Mouse (Mus musculus) frontal cortex, postnatal 25 days (tissue): ENCODE measurements around the gene Eddm3b.

Source experiments
- DNase-seq, 2 experiments: peaks; one replicate each; pipeline ENCODE4 v3.0.0; 2022; ENCODE audit warnings: low spot score in 2 of 2

Gene Eddm3b

GRCm38 (mm10) chr14:51094096-51094875, 19.9 kb upstream of the Eddm3b start:
- no peak for DNase-seq

GRCm38 (mm10) chr14:51094921-51095320, 19.3 kb upstream of the Eddm3b start:
- DNase-seq: no peak

- DNase-seq: no peak
Measured at GRCm38 (mm10) chr14:51095736-51096524, 18.3 kb upstream of the Eddm3b start.

GRCm38 (mm10) chr14:51098300-51098699, 15.9 kb upstream of the Eddm3b start:
- DNase-seq: peak; percentile 56 to 86

- DNase-seq: no peak
Measured at GRCm38 (mm10) chr14:51098921-51099320, 15.3 kb upstream of the Eddm3b start.

- no peak for DNase-seq
Measured at GRCm38 (mm10) chr14:51101284-51101683, 12.9 kb upstream of the Eddm3b start.

GRCm38 (mm10) chr14:51103217-51103616, 11.0 kb upstream of the Eddm3b start:
- DNase-seq: peak; percentile 61 to 68

GRCm38 (mm10) chr14:51104366-51104765, 9.9 kb upstream of the Eddm3b start:
- no peak for DNase-seq

GRCm38 (mm10) chr14:51106449-51106967, 7.7 kb upstream of the Eddm3b start:
- DNase-seq: no peak

- no peak for DNase-seq
Measured at GRCm38 (mm10) chr14:51111966-51112365, 2.3 kb upstream of the Eddm3b start.

- DNase-seq: no peak
Measured at GRCm38 (mm10) chr14:51113476-51113875, 750 bp upstream of the Eddm3b start.

- DNase-seq: no peak
Measured at GRCm38 (mm10) chr14:51125684-51126083, 11.5 kb downstream of the Eddm3b start.

GRCm38 (mm10) chr14:51127648-51128258, 13.5 kb downstream of the Eddm3b start:
- no peak for DNase-seq

- no peak for DNase-seq
Measured at GRCm38 (mm10) chr14:51128775-51129623, 14.8 kb downstream of the Eddm3b start.

- no peak for DNase-seq
Measured at GRCm38 (mm10) chr14:51129624-51129975, 15.4 kb downstream of the Eddm3b start.

GRCm38 (mm10) chr14:51130315-51130940, 16.2 kb downstream of the Eddm3b start:
- no peak for DNase-seq

- DNase-seq: no peak
Measured at GRCm38 (mm10) chr14:51131086-51131815, 17.0 kb downstream of the Eddm3b start.

GRCm38 (mm10) chr14:51132372-51132771, 18.1 kb downstream of the Eddm3b start:
- no peak for DNase-seq

- no peak for DNase-seq
Measured at GRCm38 (mm10) chr14:51140342-51140741, 26.1 kb downstream of the Eddm3b start.

GRCm38 (mm10) chr14:51142119-51142518, 27.9 kb downstream of the Eddm3b start:
- DNase-seq: no peak
